Comparison of ENCODE assay signal across 8 mouse cellular contexts in the genomic region with DNA sequence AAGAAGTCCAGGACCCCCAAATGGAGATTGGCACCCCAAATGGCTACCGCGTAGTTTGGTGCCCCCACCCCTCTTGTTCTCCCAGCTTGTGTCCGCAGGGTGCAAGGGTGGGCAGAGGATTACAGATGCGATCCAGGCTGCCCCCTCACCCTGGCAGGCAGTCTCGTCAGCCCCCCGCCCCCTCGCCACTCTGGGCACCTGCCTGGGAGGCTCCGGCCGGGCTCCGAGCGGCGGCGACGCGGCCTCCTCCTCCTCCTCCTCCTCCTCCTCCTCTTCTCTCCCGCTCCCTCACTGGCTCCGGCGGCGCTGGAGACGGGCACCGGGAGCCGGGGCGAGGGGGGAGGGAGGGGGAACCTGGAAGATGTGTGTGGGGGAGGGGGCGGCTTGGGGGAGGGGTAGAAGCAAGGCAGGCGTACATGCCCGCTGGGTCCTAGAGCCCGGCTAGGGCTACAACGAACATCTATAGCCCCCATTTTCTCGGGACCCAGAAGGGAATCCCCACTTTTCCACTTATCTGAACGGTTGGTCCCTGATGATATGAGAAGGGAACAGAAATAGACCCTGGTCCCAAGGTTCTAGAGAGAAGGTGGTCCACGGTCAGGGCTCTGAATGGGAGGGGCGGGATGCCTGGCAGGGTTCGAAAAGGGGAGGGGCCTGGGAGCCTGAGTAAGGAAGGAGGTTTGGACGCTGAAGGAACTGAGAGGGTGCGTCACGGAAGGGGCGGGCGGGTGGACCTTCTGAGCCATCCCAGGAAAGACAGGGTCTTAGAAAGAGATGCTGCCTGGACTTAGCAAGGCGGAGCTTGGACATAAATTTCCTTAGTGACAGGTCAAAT. TPM values are rescaled to one million over a fixed set of nuclear protein-coding genes. Genes with fewer than 3 reads are reported as not detected.
DNase-seq lines count a peak whose midpoint lies in the region; ATAC-seq lines count a peak whose summit lies in the region.

No protein-coding gene starts in this region.

- H3K4me1 ChIP-seq in hindbrain, embryonic 10.5 days (replicated peaks), result peaks cover 67% of the 10 kb centered on the region
- H3K4me1 ChIP-seq in lung, embryonic 15.5 days, result peaks cover 42% of the 10 kb centered on the region

- DNase-seq in ZHBTc4 (ENCODE audit: low read depth, low spot score), result peak; percentile 96
- peak; percentile 87 for DNase-seq in cerebellum, adult 9-11 months
- DNase-seq in frontal cortex, postnatal 10 days (ENCODE audit: low spot score in 2 of 2), result peak; percentile 84 to 85
- peak; percentile 88 for DNase-seq in hindbrain, embryonic 10.5 days (ENCODE audit: low spot score)
- peak; percentile 78 for DNase-seq in layer of hippocampus, adult 9-11 months
- DNase-seq in ovary, postnatal 10 days (ENCODE audit: low spot score), result peak; percentile 33
- peak; percentile 90 for DNase-seq in yolk sac, embryonic 10.5 days (ENCODE audit: low spot score)

- peaks cover 25% of the 10 kb centered on the region for H3K36me3 ChIP-seq in hindbrain, embryonic 10.5 days
- H3K36me3 ChIP-seq in lung, embryonic 15.5 days, result peaks cover 14% of the 10 kb centered on the region

- H3K4me2 ChIP-seq in lung, embryonic 15.5 days, result peak overlapping the region; percentile 91

- peak overlapping the region; percentile 94 for H3K27ac ChIP-seq in hindbrain, embryonic 10.5 days
- peak overlapping the region; percentile 85 for H3K27ac ChIP-seq in lung, embryonic 15.5 days

- 1% methylated on average over 33 of the region's 39 CpGs for WGBS in hindbrain, embryonic 10.5 days
- WGBS in lung, embryonic 15.5 days, result 0% methylated on average over 30 of the region's 39 CpGs

- peaks cover 57% of the 10 kb centered on the region for H3K27me3 ChIP-seq in hindbrain, embryonic 10.5 days (ENCODE audit: insufficient read depth, poor library complexity, severe bottlenecking)
- peaks cover 59% of the 10 kb centered on the region for H3K27me3 ChIP-seq in lung, embryonic 15.5 days

- H3K4me3 ChIP-seq in hindbrain, embryonic 10.5 days, result peak overlapping the region; percentile 76
- peak overlapping the region; percentile 61 for H3K4me3 ChIP-seq in lung, embryonic 15.5 days

- no peaks in the 10 kb centered on the region for H3K9me3 ChIP-seq in hindbrain, embryonic 10.5 days
- no peaks in the 10 kb centered on the region for H3K9me3 ChIP-seq in lung, embryonic 15.5 days

- peak overlapping the region; percentile 44 for H3K9ac ChIP-seq in lung, embryonic 15.5 days

- peak; percentile 77 for ATAC-seq in lung, embryonic 15.5 days (ENCODE audit: borderline replicate concordance, extremely low read depth, low FRiP score, low TSS enrichment)

RNA-seq across cellular contexts. Expression of a gene that starts 0.6 kb away (rescaled TPM):
- polyA plus RNA-seq in hindbrain, embryonic 10.5 days (2016; fragmentation: Nextera tagmentation; extraction: Ambion mirVana), result 1.1 TPM in 2 replicates
- 0.34 and 0.74 TPM in 2 replicates for polyA plus RNA-seq in lung, embryonic 15.5 days (2015; fragmentation: Nextera tagmentation; extraction: Ambion mirVana)

RNA-seq across cellular contexts. Expression of a gene that starts 0.8 kb away (rescaled TPM):
- 3.5 and 3.6 TPM in 2 replicates for polyA plus RNA-seq in hindbrain, embryonic 10.5 days (2016; fragmentation: Nextera tagmentation; extraction: Ambion mirVana)
- polyA plus RNA-seq in lung, embryonic 15.5 days (2015; fragmentation: Nextera tagmentation; extraction: Ambion mirVana), result 1.4 and 2.3 TPM in 2 replicates

RNA-seq across cellular contexts. Expression of a gene that starts 11.1 kb away (rescaled TPM):
- polyA plus RNA-seq in hindbrain, embryonic 10.5 days (2016; fragmentation: Nextera tagmentation; extraction: Ambion mirVana), result 305 and 348 TPM in 2 replicates
- 267 and 270 TPM in 2 replicates for polyA plus RNA-seq in lung, embryonic 15.5 days (2015; fragmentation: Nextera tagmentation; extraction: Ambion mirVana)

RNA-seq across cellular contexts. Expression of a gene that starts 13.4 kb away (rescaled TPM):
- 17.6 and 18.4 TPM in 2 replicates for polyA plus RNA-seq in hindbrain, embryonic 10.5 days (2016; fragmentation: Nextera tagmentation; extraction: Ambion mirVana)
- 17.7 and 19.3 TPM in 2 replicates for polyA plus RNA-seq in lung, embryonic 15.5 days (2015; fragmentation: Nextera tagmentation; extraction: Ambion mirVana)

RNA-seq across cellular contexts. Expression of a gene that starts 34.8 kb away (rescaled TPM):
- 0.34 and 0.54 TPM in 2 replicates for polyA plus RNA-seq in hindbrain, embryonic 10.5 days (2016; fragmentation: Nextera tagmentation; extraction: Ambion mirVana)
- 1.1 and 1.7 TPM in 2 replicates for polyA plus RNA-seq in lung, embryonic 15.5 days (2015; fragmentation: Nextera tagmentation; extraction: Ambion mirVana)

Comparison
In these comparisons a context has a peak if more than half of its experiments do, and no peak if none do; other contexts are left out.
1. Peak in every context shown above with its lines: DNase-seq, ATAC-seq, H3K4me3 ChIP-seq and H3K27ac ChIP-seq.
2. DNase-seq: peak in every context shown above with its lines; median percentile 96 in ZHBTc4; 90 in yolk sac, embryonic 10.5 days; 88 in hindbrain, embryonic 10.5 days; 87 in cerebellum, adult 9-11 months; 84 in frontal cortex, postnatal 10 days; 78 in layer of hippocampus, adult 9-11 months; 33 in ovary, postnatal 10 days.